Mouse (Mus musculus) C2C12 (cell line): ENCODE measurements around the gene Tenm4.

Experiments used
- CEBPB ChIP-seq: IDR thresholded peaks from one replicate; pipeline ENCODE4 v1.6.1; 2011; ENCODE audit warnings: low read depth, mild to moderate bottlenecking, control low read depth, moderate library complexity
- CTCF ChIP-seq: IDR thresholded peaks from one replicate; pipeline ENCODE4 v1.5.1; 2011; ENCODE audit not compliant: control insufficient read depth, insufficient read depth, insufficient read length
- MAX ChIP-seq: IDR thresholded peaks from one replicate; pipeline ENCODE4 v1.6.1; 2011; ENCODE audit warnings: mild to moderate bottlenecking, control low read depth
- MYOD1 ChIP-seq: IDR thresholded peaks from one replicate; pipeline ENCODE4 v1.6.1; 2011; ENCODE audit warnings: low read depth; ENCODE audit not compliant: control insufficient read depth, insufficient read length
- MYOG ChIP-seq: IDR thresholded peaks from one replicate; pipeline ENCODE4 v1.6.1; 2011; ENCODE audit not compliant: control insufficient read depth, insufficient read length; ENCODE audit errors: extremely low read depth
- USF1 ChIP-seq: IDR thresholded peaks from one replicate; pipeline ENCODE4 v1.6.1; 2011; ENCODE audit warnings: low read depth, mild to moderate bottlenecking, control low read depth, moderate library complexity

DNA sequence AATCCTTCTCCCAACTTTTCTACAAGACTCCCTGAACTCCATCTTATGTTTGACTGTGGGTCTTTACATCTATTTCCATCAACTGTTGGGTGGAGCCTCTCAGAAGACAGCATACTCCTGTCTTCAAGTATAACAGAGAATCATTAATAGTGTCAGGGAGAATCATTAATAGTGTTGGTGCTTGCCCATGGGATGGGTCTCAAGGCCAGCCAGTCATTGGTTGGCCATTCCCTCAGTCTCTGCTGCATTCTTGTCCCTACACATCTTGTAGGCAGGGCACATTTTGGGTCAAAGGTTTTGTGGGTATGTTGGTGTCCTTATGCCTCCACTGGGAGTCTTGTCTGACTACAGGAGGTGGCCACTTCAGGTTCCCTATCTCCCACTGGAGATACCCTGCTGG, 91.1 kb downstream of the Tenm4 start:
- TF ChIP-seq CTCF (no peak), CEBPB (no peak), MAX (no peak), MYOD1 (no peak), MYOG (no peak), USF1 (no peak)
